Mouse (Mus musculus): ENCODE measurements at regions not wholly inside any gene's neighbourhood (a gene's known extent, or its start where the extent isn't known, plus 50 kb on each side); places are given as distances from the start of the nearest gene placed in this dataset.

GRCm38 (mm10) chr17:88255744-88256598, 184.5 kb upstream of the Foxn2 start:
- peaks cover 7% of the 10 kb centered on the region for H3K4me1 ChIP-seq (ENCODE audit: control insufficient read depth, insufficient read depth, low read length)
- H3K36me3 ChIP-seq (ENCODE audit: control insufficient read depth, insufficient read depth, low read length) = no peaks in the 10 kb centered on the region
- peak overlapping the region; percentile 94 for H3K9ac ChIP-seq (ENCODE audit: low read depth, low read length, severe bottlenecking)
- no peaks in the 10 kb centered on the region for H3K27me3 ChIP-seq (ENCODE audit: control insufficient read depth, insufficient read depth, low read length)
- ATAC-seq (ENCODE audit: low FRiP score, low read depth) (peak; percentile 71), DNase-seq (ENCODE audit: low spot score) (peak; percentile 94)
- peak; percentile 60; the same call in 1 of the 2 replicates for TF ChIP-seq POLR2A (IDR thresholded peaks at IDR 0.05; ENCODE audit: borderline replicate concordance, extremely low read depth, insufficient read depth, insufficient read length)
- peak overlapping the region; percentile 97 for H3K27ac ChIP-seq (replicated peaks; ENCODE audit: low read depth, low read length)
- peak overlapping the region; percentile 96 for H3K4me2 ChIP-seq (replicated peaks; ENCODE audit: low read depth, low read length, severe bottlenecking)
- H3K9me3 ChIP-seq (ENCODE audit: control insufficient read depth, low read length) = no peaks in the 10 kb centered on the region
- under 1% methylated on average over 40 of the region's 40 CpGs for WGBS
- peak overlapping the region; percentile 63 for H3K4me3 ChIP-seq (replicated peaks; ENCODE audit: low read length)

- H3K27me3 ChIP-seq (ENCODE audit: control insufficient read depth, insufficient read depth, low read length) = no peaks in the 10 kb centered on the region
- H3K4me3 ChIP-seq (replicated peaks; ENCODE audit: low read length) = peak overlapping the region; percentile 63
- peak; percentile 74 for DNase-seq (ENCODE audit: low spot score)
- H3K9ac ChIP-seq (ENCODE audit: low read depth, low read length, severe bottlenecking) = peak overlapping the region; percentile 94
- H3K27ac ChIP-seq (replicated peaks; ENCODE audit: low read depth, low read length) = peak overlapping the region; percentile 97
- H3K4me1 ChIP-seq (ENCODE audit: control insufficient read depth, insufficient read depth, low read length) = peaks cover 5% of the 10 kb centered on the region
- 1% methylated on average over 18 of the region's 18 CpGs for WGBS
- no peaks in the 10 kb centered on the region for H3K36me3 ChIP-seq (ENCODE audit: control insufficient read depth, insufficient read depth, low read length)
- peak overlapping the region; percentile 96 for H3K4me2 ChIP-seq (replicated peaks; ENCODE audit: low read depth, low read length, severe bottlenecking)
- ATAC-seq (ENCODE audit: low FRiP score, low read depth) = peak; percentile 53
- H3K9me3 ChIP-seq (ENCODE audit: control insufficient read depth, low read length) = no peaks in the 10 kb centered on the region
- TF ChIP-seq POLR2A (IDR thresholded peaks at IDR 0.05; ENCODE audit: borderline replicate concordance, extremely low read depth, insufficient read depth, insufficient read length) = 0 out of 2 replicates have a peak, but pooled peaks have one; percentile 2
These were observed 183.6 kb upstream of the Foxn2 start for GRCm38 (mm10) chr17:88256599-88257544.

- WGBS = 62% methylated on average over 11 of the region's 11 CpGs
- Histone ChIP-seq H3K27me3 (ENCODE audit: control insufficient read depth, insufficient read depth, low read length) (no peaks in the 10 kb centered on the region), H3K4me1 (ENCODE audit: control insufficient read depth, insufficient read depth, low read length) (peaks cover 5% of the 10 kb centered on the region), H3K27ac (replicated peaks; ENCODE audit: low read depth, low read length) (no peak overlapping the region), H3K36me3 (ENCODE audit: control insufficient read depth, insufficient read depth, low read length) (no peaks in the 10 kb centered on the region), H3K9ac (ENCODE audit: low read depth, low read length, severe bottlenecking) (no peak overlapping the region), H3K9me3 (ENCODE audit: control insufficient read depth, low read length) (no peaks in the 10 kb centered on the region), H3K4me2 (replicated peaks; ENCODE audit: low read depth, low read length, severe bottlenecking) (no peak overlapping the region), H3K4me3 (replicated peaks; ENCODE audit: low read length) (no peak overlapping the region)
- DNase-seq (ENCODE audit: low spot score) (no peak), ATAC-seq (ENCODE audit: low FRiP score, low read depth) (no peak)
- TF ChIP-seq POLR2A (IDR thresholded peaks at IDR 0.05; ENCODE audit: borderline replicate concordance, extremely low read depth, insufficient read depth, insufficient read length) = no peak
These were observed 182.1 kb upstream of the Foxn2 start for GRCm38 (mm10) chr17:88258361-88258796.

- no peak overlapping the region for H3K4me2 ChIP-seq (replicated peaks; ENCODE audit: low read depth, low read length, severe bottlenecking)
- H3K27me3 ChIP-seq (ENCODE audit: control insufficient read depth, insufficient read depth, low read length) = no peaks in the 10 kb centered on the region
- no peak for TF ChIP-seq POLR2A (IDR thresholded peaks at IDR 0.05; ENCODE audit: borderline replicate concordance, extremely low read depth, insufficient read depth, insufficient read length)
- WGBS = 92% methylated on average over 7 of the region's 7 CpGs
- no peak overlapping the region for H3K4me3 ChIP-seq (replicated peaks; ENCODE audit: low read length)
- peaks cover 5% of the 10 kb centered on the region for H3K4me1 ChIP-seq (ENCODE audit: control insufficient read depth, insufficient read depth, low read length)
- no peak for DNase-seq (ENCODE audit: low spot score)
- H3K9me3 ChIP-seq (ENCODE audit: control insufficient read depth, low read length) = no peaks in the 10 kb centered on the region
- H3K36me3 ChIP-seq (ENCODE audit: control insufficient read depth, insufficient read depth, low read length) = no peaks in the 10 kb centered on the region
- no peak overlapping the region for H3K27ac ChIP-seq (replicated peaks; ENCODE audit: low read depth, low read length)
- no peak overlapping the region for H3K9ac ChIP-seq (ENCODE audit: low read depth, low read length, severe bottlenecking)
- no peak for ATAC-seq (ENCODE audit: low FRiP score, low read depth)
These were observed 180.3 kb upstream of the Foxn2 start for GRCm38 (mm10) chr17:88260176-88260575.

- Histone ChIP-seq H3K4me2 (replicated peaks; ENCODE audit: low read depth, low read length, severe bottlenecking) (no peak overlapping the region), H3K9me3 (ENCODE audit: control insufficient read depth, low read length) (no peaks in the 10 kb centered on the region), H3K36me3 (ENCODE audit: control insufficient read depth, insufficient read depth, low read length) (no peaks in the 10 kb centered on the region), H3K27me3 (ENCODE audit: control insufficient read depth, insufficient read depth, low read length) (no peaks in the 10 kb centered on the region), H3K4me1 (ENCODE audit: control insufficient read depth, insufficient read depth, low read length) (peaks cover 5% of the 10 kb centered on the region), H3K4me3 (replicated peaks; ENCODE audit: low read length) (no peak overlapping the region), H3K9ac (ENCODE audit: low read depth, low read length, severe bottlenecking) (no peak overlapping the region), H3K27ac (replicated peaks; ENCODE audit: low read depth, low read length) (no peak overlapping the region)
- DNase-seq (ENCODE audit: low spot score) = no peak
- no peak for TF ChIP-seq POLR2A (IDR thresholded peaks at IDR 0.05; ENCODE audit: borderline replicate concordance, extremely low read depth, insufficient read depth, insufficient read length)
- WGBS = 65% methylated on average over 6 of the region's 6 CpGs
- ATAC-seq (ENCODE audit: low FRiP score, low read depth) = no peak
These were observed 179.7 kb upstream of the Foxn2 start for GRCm38 (mm10) chr17:88260826-88261225.
